Mouse (Mus musculus) hindbrain, embryonic 15.5 days (tissue): ENCODE measurements around the gene Arhgef3. TPM values are rescaled to one million over a fixed set of nuclear protein-coding genes. Genes with fewer than 3 reads are reported as not detected.

Experiments used
- ATAC-seq: fragments of 200-750 bp; cut with Nextera tagmentation; 2 replicates; pipeline ENCODE4 v1.8.0; 2017; ENCODE audit warnings: low read depth, moderate number of reproducible peaks, moderate TSS enrichment; ENCODE audit not compliant: low FRiP score
- H3K27ac ChIP-seq: fragments of 300-500 bp; sonication (generic); replicated peaks from 2 replicates; pipeline ENCODE4 v1.5.1; 2015; ENCODE audit warnings: mild to moderate bottlenecking, inconsistent platforms
- H3K27me3 ChIP-seq: fragments of 300-500 bp; sonication (generic); 2 replicates; pipeline ENCODE4 v1.6.1; 2015; ENCODE audit warnings: control low read depth, inconsistent platforms
- H3K36me3 ChIP-seq: fragments of 300-500 bp; sonication (generic); 2 replicates; pipeline ENCODE4 v1.6.1; 2015; ENCODE audit warnings: control low read depth, inconsistent platforms
- H3K4me1 ChIP-seq: fragments of 300-500 bp; sonication (generic); replicated peaks from 2 replicates; pipeline ENCODE4 v1.6.1; 2015; ENCODE audit warnings: control low read depth, inconsistent platforms
- H3K4me2 ChIP-seq: fragments of 300-500 bp; sonication (generic); 2 replicates; pipeline ENCODE4 v1.6.1; 2015; ENCODE audit warnings: moderate library complexity, mild to moderate bottlenecking, inconsistent platforms
- H3K4me3 ChIP-seq: fragments of 300-500 bp; sonication (generic); 2 replicates; pipeline ENCODE4 v1.5.1; 2015; ENCODE audit warnings: mild to moderate bottlenecking, inconsistent platforms
- H3K9ac ChIP-seq: fragments of 300-500 bp; sonication (generic); 2 replicates; pipeline ENCODE4 v1.6.1; 2015; ENCODE audit warnings: inconsistent platforms
- H3K9me3 ChIP-seq: fragments of 300-500 bp; sonication (generic); 2 replicates; pipeline ENCODE4 v1.6.1; 2016; ENCODE audit warnings: control low read depth, inconsistent platforms
- WGBS: fragments of 180-500 bp; shearing (Covaris S2); methylation state at CpG from one replicate; pipeline ENCODE4 v1.1.7; 2015; 5-methylcytosine and 5-hydroxymethylcytosine counted together
- polyA plus RNA-seq: library from polyadenylated mRNA; unstranded; fragments of >200 nt; fragmentation: Nextera tagmentation; extraction: Ambion mirVana; gene quantifications from 2 replicates; pipeline ENCODE4 v1.2.1, GENCODE M21; 2015

The Arhgef3 gene
- polyA plus RNA-seq, 1 experiment from 2014 or later, result 12.7 TPM

GRCm38 (mm10) chr14:27322041-27322440 lies 207.3 kb downstream of the Arhgef3 start:
- Histone ChIP-seq H3K9me3 (no peaks in the 10 kb centered on the region), H3K36me3 (no peaks in the 10 kb centered on the region), H3K4me3 (no peak overlapping the region), H3K9ac (no peak overlapping the region), H3K27ac (no peak overlapping the region), H3K4me2 (no peak overlapping the region), H3K27me3 (no peaks in the 10 kb centered on the region), H3K4me1 (no peaks in the 10 kb centered on the region)
- ATAC-seq, result no peak
- WGBS, result 90% methylated on average over 4 of the region's 4 CpGs

DNA sequence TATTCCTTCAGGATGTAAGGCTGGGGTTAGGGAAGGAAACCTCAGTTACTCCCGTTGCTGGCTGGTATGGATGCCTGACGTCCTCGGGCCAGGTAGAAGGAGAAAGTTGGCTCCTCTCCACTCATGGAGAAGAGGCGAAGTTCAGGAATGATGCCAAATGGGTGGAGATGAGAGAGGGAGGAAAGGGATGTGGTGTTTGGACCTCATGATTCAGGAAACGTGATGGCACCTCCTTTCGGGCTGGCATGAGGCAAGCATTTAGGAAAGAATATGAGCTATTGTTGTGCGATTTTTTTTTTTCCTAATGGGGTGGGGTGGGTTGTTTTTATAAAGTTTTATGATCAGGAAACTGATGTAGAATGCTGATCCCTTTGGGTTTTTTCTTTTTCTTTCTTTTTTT lies 210.0 kb downstream of the Arhgef3 start:
- Histone ChIP-seq H3K27me3 (no peaks in the 10 kb centered on the region), H3K27ac (no peak overlapping the region), H3K36me3 (no peaks in the 10 kb centered on the region), H3K9me3 (no peaks in the 10 kb centered on the region), H3K4me3 (no peak overlapping the region), H3K4me1 (no peaks in the 10 kb centered on the region), H3K4me2 (no peak overlapping the region), H3K9ac (no peak overlapping the region)
- ATAC-seq, result no peak
- 87% methylated on average over 7 of the region's 7 CpGs for WGBS

GRCm38 (mm10) chr14:27325537-27325936 lies 210.8 kb downstream of the Arhgef3 start:
- no peak overlapping the region for H3K4me2 ChIP-seq
- H3K36me3 ChIP-seq, result no peaks in the 10 kb centered on the region
- WGBS, result 77% methylated on average over 6 of the region's 6 CpGs
- no peak overlapping the region for H3K9ac ChIP-seq
- no peak for ATAC-seq
- no peaks in the 10 kb centered on the region for H3K9me3 ChIP-seq
- no peak overlapping the region for H3K27ac ChIP-seq
- no peak overlapping the region for H3K4me3 ChIP-seq
- no peaks in the 10 kb centered on the region for H3K4me1 ChIP-seq
- no peaks in the 10 kb centered on the region for H3K27me3 ChIP-seq

GRCm38 (mm10) chr14:27327862-27328261 lies 213.2 kb downstream of the Arhgef3 start:
- Histone ChIP-seq H3K36me3 (no peaks in the 10 kb centered on the region), H3K4me3 (no peak overlapping the region), H3K27me3 (no peaks in the 10 kb centered on the region), H3K9ac (no peak overlapping the region), H3K4me2 (no peak overlapping the region), H3K4me1 (peaks cover 13% of the 10 kb centered on the region), H3K27ac (no peak overlapping the region), H3K9me3 (no peaks in the 10 kb centered on the region)
- ATAC-seq, result no peak
- 76% methylated on average over 3 of the region's 3 CpGs for WGBS

- H3K9ac ChIP-seq, result no peak overlapping the region
- H3K4me2 ChIP-seq, result no peak overlapping the region
- no peak overlapping the region for H3K4me3 ChIP-seq
- H3K4me1 ChIP-seq, result peaks cover 14% of the 10 kb centered on the region
- H3K36me3 ChIP-seq, result no peaks in the 10 kb centered on the region
- peaks cover 6% of the 10 kb centered on the region; the same call in 1 of the 2 replicates for H3K27me3 ChIP-seq
- no peak overlapping the region for H3K27ac ChIP-seq
- ATAC-seq, result no peak
- no peaks in the 10 kb centered on the region for H3K9me3 ChIP-seq
- WGBS, result 93% methylated on average over 3 of the region's 3 CpGs
These were observed 214.3 kb downstream of the Arhgef3 start for GRCm38 (mm10) chr14:27328952-27329351.

DNA sequence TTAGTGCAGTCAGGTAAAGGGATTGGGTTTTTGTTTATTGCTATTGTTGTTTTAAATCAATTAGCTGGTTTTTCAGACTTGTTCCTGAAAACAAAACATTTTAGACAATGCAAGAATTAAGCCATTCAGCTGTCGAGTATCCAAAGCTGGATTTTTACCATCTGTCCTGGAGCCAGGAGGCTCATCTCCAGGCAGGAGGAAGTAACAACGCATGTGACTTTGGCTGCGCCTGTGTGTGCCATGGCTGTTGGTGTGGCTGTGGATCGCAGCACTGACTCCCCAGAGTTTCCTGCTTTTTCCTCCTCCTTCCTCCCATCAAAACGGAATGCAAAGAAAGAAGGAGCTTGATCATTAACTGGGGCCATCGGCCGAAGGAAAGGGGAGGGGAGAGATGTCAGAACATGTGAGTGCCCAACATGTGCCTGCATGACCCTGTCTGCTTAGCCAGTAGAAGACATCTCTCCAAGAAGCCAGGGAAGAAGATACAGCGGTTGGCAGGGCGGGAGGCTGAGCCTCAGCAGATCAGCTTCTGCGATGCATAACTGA lies 216.9 kb downstream of the Arhgef3 start:
- Histone ChIP-seq H3K9me3 (no peaks in the 10 kb centered on the region), H3K9ac (no peak overlapping the region), H3K4me1 (peaks cover 28% of the 10 kb centered on the region), H3K4me3 (no peak overlapping the region), H3K4me2 (no peak overlapping the region), H3K27ac (no peak overlapping the region), H3K27me3 (peaks cover 12% of the 10 kb centered on the region; the same call in 1 of the 2 replicates), H3K36me3 (no peaks in the 10 kb centered on the region)
- WGBS, result 63% methylated on average over 10 of the region's 10 CpGs
- no peak for ATAC-seq

DNA sequence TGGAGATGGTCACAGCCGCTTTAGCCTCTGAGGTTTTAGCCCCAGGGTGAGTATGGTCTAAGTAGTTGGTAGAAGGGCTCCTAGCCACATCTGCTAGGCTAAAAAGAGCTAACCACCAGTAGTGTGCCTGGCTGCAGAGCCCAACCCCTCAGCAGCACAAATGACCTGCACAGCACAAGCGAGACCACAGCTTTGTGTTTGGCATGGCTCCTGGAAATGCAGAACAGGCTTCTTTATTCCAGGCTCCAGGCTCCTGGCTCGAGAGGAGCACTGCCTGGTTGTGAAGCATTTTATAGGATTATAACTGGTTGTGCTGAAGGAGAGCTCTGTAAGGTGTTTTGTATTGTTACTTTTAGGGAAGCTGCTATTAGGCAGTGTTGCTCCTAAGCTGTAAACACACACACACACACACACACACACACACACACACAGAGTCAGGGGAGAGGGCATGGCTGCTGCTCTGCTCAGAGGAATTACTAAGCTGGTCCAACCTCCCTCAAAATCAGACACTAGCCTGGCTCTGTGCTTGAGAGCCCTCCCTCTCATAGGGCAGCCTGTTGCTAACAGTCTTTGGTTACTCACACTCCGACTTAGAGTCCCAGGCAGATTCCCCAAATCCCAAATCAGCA lies 217.8 kb downstream of the Arhgef3 start:
- 52% methylated on average over 4 of the region's 4 CpGs for WGBS
- H3K27ac ChIP-seq, result peak overlapping the region; percentile 46
- no peaks in the 10 kb centered on the region for H3K9me3 ChIP-seq
- peaks cover 17% of the 10 kb centered on the region for H3K27me3 ChIP-seq
- ATAC-seq, result peak; percentile 44; the same call in 1 of the 2 replicates
- H3K4me1 ChIP-seq, result peaks cover 29% of the 10 kb centered on the region
- no peaks in the 10 kb centered on the region for H3K36me3 ChIP-seq
- H3K4me2 ChIP-seq, result no peak overlapping the region
- H3K9ac ChIP-seq, result no peak overlapping the region
- H3K4me3 ChIP-seq, result no peak overlapping the region

- no peak overlapping the region for H3K27ac ChIP-seq
- H3K4me3 ChIP-seq, result peak overlapping the region; percentile 56
- H3K27me3 ChIP-seq, result peaks cover 18% of the 10 kb centered on the region
- H3K4me2 ChIP-seq, result peak overlapping the region; percentile 93
- no peaks in the 10 kb centered on the region for H3K36me3 ChIP-seq
- peak overlapping the region; percentile 55 for H3K9ac ChIP-seq
- peaks cover 29% of the 10 kb centered on the region for H3K4me1 ChIP-seq
- H3K9me3 ChIP-seq, result no peaks in the 10 kb centered on the region
- ATAC-seq, result peak; percentile 95
- 3% methylated on average over 37 of the region's 37 CpGs for WGBS
These were observed 220.9 kb downstream of the Arhgef3 start for GRCm38 (mm10) chr14:27335331-27336207.

DNA sequence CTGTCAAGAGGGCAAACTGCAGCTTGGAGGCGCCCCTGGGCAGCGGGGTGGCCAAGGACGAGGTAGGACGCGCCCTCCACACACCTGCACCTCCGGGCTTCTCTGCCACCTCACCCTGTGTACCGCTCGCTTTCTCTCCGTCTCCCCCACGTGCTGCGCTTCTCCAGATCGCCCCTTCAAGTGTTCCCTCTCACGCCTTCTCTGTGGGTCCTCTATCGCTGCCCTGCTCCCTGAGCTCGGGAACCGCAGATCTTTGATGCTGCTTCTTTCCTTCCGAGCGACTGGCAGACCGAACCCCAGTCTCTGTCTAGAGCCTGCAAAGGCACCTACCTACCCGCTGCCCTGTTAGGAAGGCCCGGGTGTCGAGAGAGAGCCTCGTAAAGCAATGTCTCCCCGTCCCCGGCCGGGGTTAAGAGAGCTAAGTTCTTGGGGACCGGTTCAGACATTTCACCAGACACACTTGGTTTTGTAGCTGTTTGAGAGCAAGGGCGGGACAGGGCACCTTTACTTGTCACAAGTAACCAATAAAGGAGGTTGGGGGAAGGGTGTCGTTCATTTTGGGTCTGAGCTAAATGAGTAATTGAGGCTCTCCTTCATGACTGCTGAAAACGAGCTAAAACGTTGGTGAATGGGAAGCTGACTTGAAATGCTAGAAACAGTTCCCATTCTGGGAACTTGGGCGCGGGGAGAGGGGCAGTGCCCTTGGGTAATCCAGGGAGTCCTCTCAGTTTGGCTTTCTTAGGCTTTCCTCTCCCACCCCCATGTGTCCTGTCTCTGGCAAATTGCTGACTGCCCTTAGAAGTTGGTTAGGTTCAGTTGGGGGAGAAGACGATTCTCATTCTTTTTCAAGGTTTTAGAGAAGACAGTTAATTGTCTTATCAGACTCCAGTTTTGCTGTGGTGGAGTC lies 221.8 kb downstream of the Arhgef3 start:
- peak; percentile 86 for ATAC-seq
- WGBS, result 4% methylated on average over 33 of the region's 34 CpGs
- Histone ChIP-seq H3K9ac (peak overlapping the region; percentile 55), H3K9me3 (no peaks in the 10 kb centered on the region), H3K27me3 (peaks cover 18% of the 10 kb centered on the region), H3K27ac (no peak overlapping the region), H3K36me3 (no peaks in the 10 kb centered on the region), H3K4me3 (peak overlapping the region; percentile 56), H3K4me2 (peak overlapping the region; percentile 93), H3K4me1 (peaks cover 29% of the 10 kb centered on the region)

DNA sequence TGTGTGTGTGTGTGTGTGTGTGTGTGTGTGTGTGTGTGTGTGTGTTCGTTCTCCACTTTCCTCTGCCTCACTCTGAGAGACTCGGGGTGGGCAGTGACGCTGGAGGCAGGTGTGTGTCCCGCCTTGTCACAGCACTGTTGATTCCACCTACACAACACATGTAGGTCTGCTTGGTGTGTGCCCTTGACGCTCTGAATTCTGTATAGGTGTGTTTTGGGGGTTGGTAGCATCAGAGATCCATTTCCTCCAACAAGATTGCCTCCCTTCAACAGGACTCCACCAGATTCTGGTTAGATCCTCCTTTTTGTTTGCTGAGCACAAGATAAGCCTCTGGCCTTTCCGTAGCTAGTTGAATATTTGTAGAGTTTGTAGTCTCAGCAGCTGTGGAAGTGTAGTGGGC lies 222.5 kb downstream of the Arhgef3 start:
- Histone ChIP-seq H3K4me3 (peak overlapping the region; percentile 56), H3K27ac (no peak overlapping the region)

GRCm38 (mm10) chr14:27338034-27338708 lies 223.5 kb downstream of the Arhgef3 start:
- Histone ChIP-seq H3K4me3 (no peak overlapping the region), H3K27ac (no peak overlapping the region), H3K9ac (no peak overlapping the region), H3K4me1 (peaks cover 16% of the 10 kb centered on the region), H3K36me3 (no peaks in the 10 kb centered on the region), H3K4me2 (no peak overlapping the region), H3K27me3 (peaks cover 18% of the 10 kb centered on the region), H3K9me3 (no peaks in the 10 kb centered on the region)
- ATAC-seq, result no peak
- WGBS, result 37% methylated on average over 12 of the region's 12 CpGs

More for the DNA sequence above, 222.5 kb downstream of the Arhgef3 start:
- Histone ChIP-seq H3K36me3 (no peaks in the 10 kb centered on the region), H3K4me1 (peaks cover 23% of the 10 kb centered on the region), H3K9ac (no peak overlapping the region), H3K27me3 (peaks cover 18% of the 10 kb centered on the region), H3K4me2 (peak overlapping the region; percentile 93), H3K9me3 (no peaks in the 10 kb centered on the region)
- 72% methylated on average over 6 of the region's 6 CpGs for WGBS
- ATAC-seq, result no peak
